Mouse (Mus musculus): Measurements from ENCODE around the gene Mall.

DNA sequence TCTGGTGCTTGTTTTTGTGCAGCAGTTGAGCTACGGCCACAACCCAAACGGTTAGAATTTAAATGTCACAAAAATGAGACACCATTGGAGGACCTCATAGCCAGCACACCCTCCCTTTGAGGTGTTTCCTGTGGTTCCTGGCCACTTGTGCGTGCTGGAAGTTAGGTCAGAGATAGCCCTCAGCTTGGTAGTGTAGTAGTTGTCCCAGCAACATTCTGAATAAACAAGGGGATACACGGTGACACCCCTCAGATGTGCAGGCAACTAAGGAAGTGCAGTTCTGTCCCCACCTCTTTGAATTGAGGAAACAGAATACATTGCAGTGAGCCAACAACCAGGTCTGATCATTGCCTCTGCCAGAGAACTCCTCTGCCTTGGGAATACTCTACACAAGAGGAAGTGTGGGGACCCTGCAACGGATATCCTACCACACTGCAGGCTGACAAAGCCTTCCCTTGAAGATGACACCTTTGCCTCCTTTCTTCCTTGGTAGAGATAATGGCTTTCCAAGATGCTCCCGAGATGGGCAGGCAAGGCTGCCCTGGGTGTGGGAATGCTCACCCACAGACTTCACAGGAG is 7.0 kb upstream of the Mall start:
- TF ChIP-seq EP300 (IDR thresholded peaks at IDR 0.05; ENCODE audit: low read length) (no peak), POLR2A (IDR thresholded peaks at IDR 0.05; ENCODE audit: low read depth, low read length) (no peak)
